Mouse (Mus musculus) MEL (cell line): ENCODE results near the gene Srpx. TPM values are rescaled to one million over a fixed set of nuclear protein-coding genes. Genes with fewer than 3 reads are reported as not detected.

ENCODE experiments used
- DNase-seq: peaks from one replicate; pipeline ENCODE4 v3.0.0; 2011; ENCODE audit warnings: low read depth, low spot score
- H3K27ac ChIP-seq: 2 replicates; pipeline ENCODE4 v1.5.1; 2012; ENCODE audit warnings: low read depth, mild to moderate bottlenecking, control low read depth, low read length, moderate library complexity; ENCODE audit not compliant: control insufficient read depth
- H3K27me3 ChIP-seq, 2 experiments: fragments of 150-350 bp in 1 of 2; sonication (generic) in 1 of 2; 2 replicates each; pipeline ENCODE4 v1.6.1; 2012; ENCODE audit warnings: low read length in 2 of 2, mild to moderate bottlenecking in 2 of 2, improper control_type of control experiment in 1 of 2, moderate library complexity in 1 of 2; ENCODE audit not compliant: insufficient read depth in 2 of 2, control insufficient read depth in 1 of 2
- H3K36me3 ChIP-seq, 2 experiments: 2 replicates each; pipeline ENCODE4 v1.6.1; 2012 to 2014; ENCODE audit warnings: low read length in 2 of 2, improper control_type of control experiment in 1 of 2, inconsistent platforms in 1 of 2, mild to moderate bottlenecking in 1 of 2; ENCODE audit not compliant: insufficient read depth in 2 of 2, control insufficient read depth in 1 of 2
- H3K4me1 ChIP-seq, 2 experiments: fragments of 150-350 bp in 1 of 2; sonication (generic) in 1 of 2; 2 replicates each; pipeline ENCODE4 v1.6.1; 2012; ENCODE audit warnings: low read length in 2 of 2, improper control_type of control experiment in 1 of 2, mild to moderate bottlenecking in 1 of 2; ENCODE audit not compliant: insufficient read depth in 2 of 2, control insufficient read depth in 1 of 2
- H3K4me3 ChIP-seq, 2 experiments: fragments of 150-350 bp in 1 of 2; sonication (generic) in 1 of 2; 2 replicates each; pipeline ENCODE4 v1.5.1; 2012; ENCODE audit warnings: low read depth in 2 of 2, low read length in 2 of 2, mild to moderate bottlenecking in 2 of 2, moderate library complexity in 2 of 2, control low read depth in 1 of 2, improper control_type of control experiment in 1 of 2; ENCODE audit not compliant: control insufficient read depth in 1 of 2, insufficient read depth in 1 of 2
- H3K79me2 ChIP-seq: 2 replicates; pipeline ENCODE4 v1.6.1; 2012; ENCODE audit warnings: mild to moderate bottlenecking, low read length, moderate library complexity; ENCODE audit not compliant: control insufficient read depth, poor library complexity, insufficient read depth
- H3K9ac ChIP-seq: 2 replicates; pipeline ENCODE4 v1.6.1; 2012; ENCODE audit warnings: low read depth, mild to moderate bottlenecking, control low read depth, low read length, moderate library complexity; ENCODE audit not compliant: control insufficient read depth, poor library complexity, severe bottlenecking
- H3K9me3 ChIP-seq: fragments of 150-350 bp; sonication (generic); replicated peaks from 2 replicates; pipeline ENCODE4 v1.6.1; 2012; ENCODE audit warnings: mild to moderate bottlenecking, low read length, improper control_type of control experiment, moderate library complexity; ENCODE audit not compliant: insufficient read depth
- BHLHE40 ChIP-seq: IDR thresholded peaks from 2 replicates; pipeline ENCODE4 v1.6.1; 2012; ENCODE audit warnings: low read depth, mild to moderate bottlenecking, inconsistent platforms, low read length, improper control_type of control experiment, borderline replicate concordance
- CHD1 ChIP-seq: IDR thresholded peaks from 2 replicates; pipeline ENCODE4 v1.6.1; 2012; ENCODE audit warnings: low read depth, mild to moderate bottlenecking, inconsistent platforms, low read length, improper control_type of control experiment
- CTCF ChIP-seq, 3 experiments: IDR thresholded peaks in 2 of 3; conservative IDR thresholded peaks in 1 of 3; 2 replicates each; pipeline ENCODE4 v1.5.1; 2011 to 2012; ENCODE audit warnings: low read length in 3 of 3, low read depth in 2 of 3, mild to moderate bottlenecking in 2 of 3, improper control_type of control experiment in 1 of 3, inconsistent platforms in 1 of 3, mixed read lengths in 1 of 3, moderate library complexity in 1 of 3; ENCODE audit not compliant: control insufficient read depth in 1 of 3, insufficient read depth in 1 of 3, poor library complexity in 1 of 3, severe bottlenecking in 1 of 3
- E2F4 ChIP-seq: IDR thresholded peaks from 2 replicates; pipeline ENCODE4 v1.6.1; 2011; ENCODE audit warnings: low read depth, low read length, improper control_type of control experiment, borderline replicate concordance
- EP300 ChIP-seq, 2 experiments: IDR thresholded peaks; 2 replicates each; pipeline ENCODE4 v1.6.1; 2011; ENCODE audit warnings: improper control_type of control experiment in 2 of 2, low read length in 2 of 2, low read depth in 1 of 2, mild to moderate bottlenecking in 1 of 2
- JUND ChIP-seq: IDR thresholded peaks from 2 replicates; pipeline ENCODE4 v1.6.1; 2011; ENCODE audit warnings: low read depth, mild to moderate bottlenecking, improper control_type of control experiment, low read length
- KAT2A ChIP-seq: conservative IDR thresholded peaks from 2 replicates; pipeline ENCODE4 v1.6.1; 2012; ENCODE audit warnings: low read depth, low read length, improper control_type of control experiment, inconsistent platforms
- MAX ChIP-seq: IDR thresholded peaks from 2 replicates; pipeline ENCODE4 v1.6.1; 2011; ENCODE audit warnings: low read length, improper control_type of control experiment
- NRF1 ChIP-seq: IDR thresholded peaks from 2 replicates; pipeline ENCODE4 v1.6.1; 2014; ENCODE audit warnings: low read depth, mild to moderate bottlenecking, inconsistent platforms, low read length, improper control_type of control experiment, moderate library complexity; ENCODE audit not compliant: poor library complexity, insufficient read depth, severe bottlenecking
- RCOR1 ChIP-seq: IDR thresholded peaks from 2 replicates; pipeline ENCODE4 v1.6.1; 2012; ENCODE audit warnings: low read depth, mild to moderate bottlenecking, inconsistent platforms, low read length, improper control_type of control experiment
- SMC3 ChIP-seq: IDR thresholded peaks from 2 replicates; pipeline ENCODE4 v1.6.1; 2011; ENCODE audit warnings: low read depth, low read length, improper control_type of control experiment
- TAL1 ChIP-seq: IDR thresholded peaks from 2 replicates; pipeline ENCODE4 v1.6.1; 2012; ENCODE audit warnings: mild to moderate bottlenecking, inconsistent platforms, low read length, moderate library complexity, mixed read lengths
- TBP ChIP-seq: IDR thresholded peaks from 2 replicates; pipeline ENCODE4 v1.8.0; 2011; ENCODE audit warnings: low read depth, low read length, improper control_type of control experiment
- UBTF ChIP-seq: IDR thresholded peaks from 2 replicates; pipeline ENCODE4 v1.6.1; 2012; ENCODE audit warnings: low read depth, mild to moderate bottlenecking, inconsistent platforms, low read length, improper control_type of control experiment, moderate library complexity, borderline replicate concordance; ENCODE audit not compliant: insufficient read depth
- USF1 ChIP-seq: IDR thresholded peaks from 2 replicates; pipeline ENCODE4 v1.6.1; 2014; ENCODE audit warnings: low read depth, mild to moderate bottlenecking, inconsistent platforms, low read length, improper control_type of control experiment, moderate library complexity
- ZC3H11A ChIP-seq: IDR thresholded peaks from 2 replicates; pipeline ENCODE4 v1.6.1; 2012; ENCODE audit warnings: low read depth, mild to moderate bottlenecking, inconsistent platforms, low read length, improper control_type of control experiment
- ZKSCAN1 ChIP-seq: IDR thresholded peaks from 2 replicates; pipeline ENCODE4 v1.6.1; 2012; ENCODE audit warnings: low read depth, mild to moderate bottlenecking, inconsistent platforms, low read length, improper control_type of control experiment, moderate library complexity
- polyA plus RNA-seq, 2 experiments: library from polyadenylated mRNA; stranded (reverse) in 1 of 2; unstranded in 1 of 2; fragments of >175 nt in 1 of 2; fragments of >200 nt in 1 of 2; gene quantifications; 2 replicates each; pipeline versions ENCODE4 v1.2.1 to v1.2.4; 2012; ENCODE audit warnings: low replicate concordance in 2 of 2, low read depth in 1 of 2; ENCODE audit not compliant: insufficient read length in 2 of 2, insufficient read depth in 1 of 2, missing spikeins in 1 of 2
- total RNA-seq: library from RNA; depleted of rRNA; stranded (reverse); fragments of 300-350 nt; gene quantifications from 2 replicates; pipeline ENCODE4 v1.2.3, GENCODE M21; 2012; rRNA removed

Srpx gene
- total RNA-seq (not detected in 2 replicates), polyA plus RNA-seq (not detected)

DNA sequence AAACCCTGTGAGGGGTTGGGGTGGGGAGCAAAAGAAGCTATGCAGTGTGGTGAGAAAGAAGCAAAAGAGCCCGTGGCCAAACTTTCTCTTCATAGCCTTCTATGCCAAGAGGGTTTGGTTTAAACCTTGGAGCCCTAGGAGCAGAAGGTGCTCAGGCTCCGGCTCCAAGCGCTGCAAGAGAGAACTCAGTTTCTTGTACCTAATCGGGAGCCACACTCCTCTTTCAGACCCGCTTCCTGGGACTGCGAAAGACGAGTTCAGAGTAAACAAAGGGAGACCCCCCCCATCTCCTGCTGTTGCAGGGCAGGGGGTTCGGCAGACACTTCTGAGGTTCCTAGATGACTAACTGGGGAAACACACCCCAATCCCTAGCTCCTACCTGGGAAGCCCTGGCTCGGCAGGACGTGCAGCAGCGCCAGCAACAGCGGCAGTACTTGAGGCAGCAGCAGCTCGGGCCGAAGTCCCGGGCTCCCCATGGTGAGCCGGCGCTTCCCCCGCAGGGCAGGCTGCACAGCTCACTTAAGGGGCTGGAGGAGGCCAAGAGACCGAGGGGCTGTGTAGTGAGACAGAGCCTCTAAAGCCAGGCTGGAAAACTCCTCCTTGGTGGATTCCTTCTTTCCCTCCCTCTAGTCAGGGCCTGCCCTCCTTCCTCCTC is at the start of gene Srpx:
Gene Srpx (minus strand): TSS at position 645 of the 655 bp plus-strand sequence.
- Histone ChIP-seq H3K27ac (no peak within 1 kb of the TSS), H3K36me3 (no peaks in the 10 kb centered on the region), H3K79me2 (no peaks in the 10 kb centered on the region), H3K4me3 (no peak within 1 kb of the TSS), H3K9me3 (no peaks in the 10 kb centered on the region), H3K4me1 (no peaks in the 10 kb centered on the region), H3K27me3 (no peaks in the 10 kb centered on the region), H3K9ac (no peak within 1 kb of the TSS)
- no peak for DNase-seq
- TF ChIP-seq RCOR1 (no peak), TAL1 (no peak)

DNA sequence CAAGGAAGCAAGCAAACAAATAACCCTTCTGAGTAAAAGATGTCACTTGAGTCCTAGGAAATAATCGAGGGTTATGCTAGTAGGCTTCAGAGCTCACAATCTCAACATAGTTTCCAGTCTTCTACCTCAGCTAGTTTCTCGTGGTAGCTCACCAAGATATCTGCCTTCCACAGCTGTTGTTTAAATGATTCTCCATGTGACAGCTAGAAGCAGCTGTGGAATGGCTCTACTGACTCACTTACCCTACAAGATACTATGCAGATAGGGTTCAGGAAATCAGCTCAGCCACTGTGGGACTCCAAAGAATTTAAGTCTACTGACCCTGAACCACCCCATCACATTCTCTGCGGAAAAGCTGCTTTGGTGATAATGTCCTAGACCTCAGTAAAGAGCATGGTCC is 34.9 kb upstream of the Srpx start:
- no peaks in the 10 kb centered on the region for H3K9me3 ChIP-seq
- no peaks in the 10 kb centered on the region for H3K4me1 ChIP-seq
- H3K27ac ChIP-seq, result no peak overlapping the region
- H3K27me3 ChIP-seq, result no peaks in the 10 kb centered on the region
- TF ChIP-seq ZKSCAN1, result no peak
- no peak for TF ChIP-seq TBP
- TF ChIP-seq JUND, result no peak
- no peak for DNase-seq
- H3K36me3 ChIP-seq, result no peaks in the 10 kb centered on the region
- no peak overlapping the region for H3K4me3 ChIP-seq
- no peaks in the 10 kb centered on the region for H3K79me2 ChIP-seq
- no peak overlapping the region for H3K9ac ChIP-seq

DNA sequence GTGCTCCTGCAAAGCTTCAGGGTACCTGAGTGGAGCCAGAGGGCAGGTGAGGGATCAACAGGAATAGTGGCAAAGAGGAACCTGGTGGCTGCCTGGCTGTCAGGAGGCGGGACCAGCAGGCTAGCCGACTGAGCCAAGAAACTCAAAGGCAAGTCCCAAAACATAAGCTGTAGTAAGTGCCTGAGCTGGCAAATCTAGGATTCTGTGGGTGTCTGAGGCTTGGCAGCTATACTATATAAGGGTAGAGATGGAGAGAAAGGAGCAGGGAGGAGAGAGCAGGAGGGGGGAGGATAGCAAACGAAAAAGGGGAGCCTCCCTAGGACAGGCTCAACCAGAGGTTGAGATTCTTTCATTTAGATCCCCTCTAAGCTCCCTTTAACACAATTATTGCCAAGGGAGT is 1.7 kb downstream of the Srpx start:
- H3K27ac ChIP-seq, result no peak overlapping the region
- H3K9ac ChIP-seq, result no peak overlapping the region
- H3K36me3 ChIP-seq, result no peaks in the 10 kb centered on the region

More for the DNA sequence above, 1.7 kb downstream of the Srpx start:
- DNase-seq, result no peak
- Histone ChIP-seq H3K4me1 (no peaks in the 10 kb centered on the region), H3K79me2 (no peaks in the 10 kb centered on the region), H3K27me3 (no peaks in the 10 kb centered on the region), H3K9me3 (no peaks in the 10 kb centered on the region), H3K4me3 (no peak overlapping the region)
- TF ChIP-seq UBTF (no peak), NRF1 (no peak), ZC3H11A (no peak), JUND (no peak), E2F4 (no peak), BHLHE40 (no peak), RCOR1 (no peak), EP300 (IDR thresholded peaks at IDR 0.05; ENCODE audit: low read depth in 1 of 2, low read length in 2 of 2) (no peak), CTCF (IDR thresholded peaks at IDR 0.05 in 2 of 3, conservative IDR thresholded peaks at IDR 0.05 in 1 of 3; ENCODE audit: control insufficient read depth in 1 of 3, insufficient read depth in 1 of 3, low read depth in 2 of 3, low read length in 3 of 3, poor library complexity in 1 of 3, severe bottlenecking in 1 of 3) (no peak), KAT2A (no peak), CHD1 (no peak), SMC3 (no peak), USF1 (no peak), MAX (no peak)
